Mouse (Mus musculus): ENCODE data around the gene Srek1ip1.

DNA sequence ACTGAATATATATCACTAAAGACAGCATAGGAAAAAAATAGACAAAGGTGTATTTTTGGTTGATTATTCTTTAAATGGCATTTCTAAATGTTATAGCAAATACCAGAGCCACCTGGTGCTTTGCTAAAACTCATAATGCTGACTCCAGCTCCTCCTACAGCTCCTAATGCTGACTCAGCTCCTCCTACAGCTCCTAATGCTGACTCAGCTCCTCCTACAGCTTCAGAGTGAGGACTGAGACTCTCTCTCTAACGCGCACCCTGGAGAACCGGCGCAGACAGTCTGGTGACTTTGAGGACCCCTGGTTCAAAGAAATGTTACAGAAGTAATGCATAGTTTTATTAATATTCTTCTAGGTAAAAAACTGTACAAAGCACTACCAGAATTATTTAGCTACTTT lies 49.4 kb upstream of the Srek1ip1 start:
- TF ChIP-seq POLR2A (IDR thresholded peaks at IDR 0.05; ENCODE audit: borderline replicate concordance, extremely low read depth, insufficient read depth, insufficient read length, poor library complexity, severe bottlenecking) (no peak), CTCF (IDR thresholded peaks at IDR 0.05; ENCODE audit: borderline replicate concordance, extremely low read depth, insufficient read depth, insufficient read length) (no peak)

Measured in brain, embryonic 14.5 days (tissue).